Mouse (Mus musculus) heart, postnatal 0 days (tissue): Measurements from ENCODE around the gene Hist1h2ao.

ENCODE experiments used
- CTCF ChIP-seq: IDR thresholded peaks from 2 replicates; pipeline ENCODE4 v1.5.1; 2016; ENCODE audit warnings: antibody characterized with exemption, control low read depth, low read depth
- EP300 ChIP-seq: IDR thresholded peaks from 2 replicates; pipeline ENCODE4 v1.6.1; 2016; ENCODE audit warnings: antibody characterized with exemption, low read depth

DNA sequence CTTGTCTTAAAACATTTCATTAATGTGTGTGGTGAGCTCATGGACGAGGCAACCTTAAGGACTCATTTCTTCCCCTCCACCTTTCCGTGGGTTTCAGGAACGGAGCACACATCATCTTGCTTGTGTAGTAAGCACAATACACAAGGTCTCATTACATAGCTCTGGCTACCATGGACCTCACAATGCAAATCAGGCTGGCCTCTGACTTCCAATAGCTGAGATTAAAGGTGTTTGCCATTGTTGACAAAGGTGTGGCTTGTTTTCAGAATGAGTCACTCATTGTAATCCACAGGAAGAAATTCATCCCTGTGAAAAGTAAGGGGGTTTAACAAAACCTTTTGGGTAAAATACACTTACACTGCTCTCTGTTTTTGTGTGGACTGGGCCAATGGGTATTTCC lies 18.2 kb downstream of the Hist1h2ao start:
- TF ChIP-seq CTCF = no peak
- TF ChIP-seq EP300 = no peak
